Mouse (Mus musculus): ENCODE data around the gene Ccdc136. TPM values are rescaled to one million over a fixed set of nuclear protein-coding genes. Genes with fewer than 3 reads are reported as not detected.

Ccdc136 gene
- polyA plus RNA-seq, 1 experiment from 2014 or later = 40.2 TPM

DNA sequence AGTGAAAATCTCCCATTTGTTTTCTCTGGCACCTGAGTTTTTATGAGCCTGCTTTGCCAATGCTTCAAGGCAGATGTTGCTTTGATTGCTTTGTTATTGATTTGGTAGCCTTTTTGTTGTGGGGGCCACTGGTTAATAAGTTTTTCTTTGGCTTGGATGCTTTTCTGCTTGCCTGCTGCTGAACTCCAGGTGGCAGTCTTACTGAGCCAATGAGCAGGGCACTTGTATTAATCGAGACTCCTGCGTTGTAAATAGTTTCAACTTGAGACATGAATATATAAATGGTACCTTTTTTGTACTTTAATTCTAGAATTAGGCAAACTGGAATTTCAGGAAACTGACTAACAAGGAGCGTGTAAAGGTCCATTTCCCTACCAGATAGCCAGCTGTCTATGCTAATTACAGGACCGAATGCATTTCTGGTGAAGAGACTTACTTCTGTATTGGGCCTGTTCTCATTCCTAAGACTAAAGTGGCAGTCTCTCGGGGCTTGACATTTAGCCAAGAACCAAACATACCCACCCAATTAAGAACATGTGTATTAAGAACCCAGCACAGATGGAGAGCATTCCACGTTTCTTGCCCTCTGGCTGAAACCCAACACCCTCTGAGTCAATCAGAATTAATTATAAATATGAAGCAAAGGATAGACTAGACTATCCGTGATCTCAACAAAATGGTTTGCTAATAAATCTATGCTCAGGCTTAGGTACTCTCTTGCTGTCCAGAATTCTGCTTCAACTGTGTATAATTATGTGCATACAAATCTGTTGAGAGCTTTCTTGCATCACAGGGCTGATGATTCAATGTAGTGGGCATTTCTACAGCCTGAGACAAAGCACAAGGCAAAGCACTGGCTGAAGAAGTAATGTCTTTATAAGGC is 33.6 kb upstream of the Ccdc136 start:
- ATAC-seq (peak; percentile 92), DNase-seq (ENCODE audit: low spot score) (peak; percentile 90)
- Histone ChIP-seq H3K27me3 (replicated peaks; ENCODE audit: control insufficient read depth, insufficient read depth, low read length) (no peaks in the 10 kb centered on the region), H3K9me3 (replicated peaks; ENCODE audit: control insufficient read depth, low read length) (no peaks in the 10 kb centered on the region), H3K4me2 (ENCODE audit: low read length) (no peak overlapping the region), H3K4me3 (ENCODE audit: low read depth, low read length) (no peak overlapping the region), H3K36me3 (ENCODE audit: control insufficient read depth, insufficient read depth, low read length) (peaks cover 33% of the 10 kb centered on the region), H3K4me1 (ENCODE audit: control insufficient read depth, insufficient read depth, low read length) (peaks cover 4% of the 10 kb centered on the region; the same call in 1 of the 2 replicates), H3K27ac (ENCODE audit: low read depth, low read length) (peak overlapping the region; percentile 65), H3K9ac (ENCODE audit: low read length) (no peak overlapping the region)
- WGBS = 11% methylated on average over 7 of the region's 7 CpGs

DNA sequence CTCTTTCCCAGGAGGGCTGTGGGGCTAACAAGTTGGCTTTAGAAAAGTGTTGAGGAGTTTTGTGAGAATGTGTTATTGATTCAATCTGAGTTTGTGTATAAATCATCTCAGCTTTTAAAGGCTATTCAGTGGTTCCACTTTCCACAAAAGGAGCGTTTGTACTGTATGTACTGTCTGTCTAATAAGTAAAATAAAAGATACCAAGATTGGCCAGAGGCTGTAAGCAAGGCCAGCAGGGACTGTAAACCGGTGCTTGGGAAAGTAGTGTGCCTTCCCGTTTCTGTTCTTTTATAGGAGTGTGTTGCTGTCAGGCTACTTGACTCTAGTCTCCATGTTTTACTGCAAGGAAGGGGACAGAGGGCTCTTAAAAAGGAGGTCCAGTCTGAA is 33.0 kb upstream of the Ccdc136 start:
- peak; percentile 74 for ATAC-seq
- H3K27ac ChIP-seq (ENCODE audit: low read depth, low read length) = peak overlapping the region; percentile 65

DNA sequence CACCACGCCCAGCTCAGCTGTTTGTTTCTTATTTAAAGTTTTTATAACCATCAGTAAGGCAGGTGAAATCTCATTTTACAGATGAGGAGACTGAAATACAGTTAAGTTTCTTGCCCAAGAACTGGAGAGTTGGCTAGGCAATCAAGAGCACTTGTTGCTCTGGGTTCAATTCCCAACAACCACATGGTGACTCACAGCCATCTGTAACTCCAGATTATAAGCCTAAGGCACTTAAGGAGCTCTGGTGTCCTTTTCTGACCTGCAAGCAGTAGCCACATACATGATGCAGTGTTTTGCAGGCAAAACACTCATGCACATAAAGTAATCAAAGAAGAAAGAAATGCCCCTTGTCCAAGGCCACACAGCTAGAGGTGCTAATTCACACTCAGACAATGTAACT is 30.8 kb upstream of the Ccdc136 start:
- 85% methylated on average over 1 of the region's 1 CpGs for WGBS
- no peak for ATAC-seq

More for the DNA sequence above, 33.0 kb upstream of the Ccdc136 start:
- Histone ChIP-seq H3K9ac (ENCODE audit: low read length) (no peak overlapping the region), H3K27me3 (replicated peaks; ENCODE audit: control insufficient read depth, insufficient read depth, low read length) (no peaks in the 10 kb centered on the region), H3K36me3 (ENCODE audit: control insufficient read depth, insufficient read depth, low read length) (peaks cover 32% of the 10 kb centered on the region), H3K9me3 (replicated peaks; ENCODE audit: control insufficient read depth, low read length) (no peaks in the 10 kb centered on the region), H3K4me2 (ENCODE audit: low read length) (no peak overlapping the region), H3K4me3 (ENCODE audit: low read depth, low read length) (no peak overlapping the region), H3K4me1 (ENCODE audit: control insufficient read depth, insufficient read depth, low read length) (peaks cover 4% of the 10 kb centered on the region; the same call in 1 of the 2 replicates)
- DNase-seq (ENCODE audit: low spot score) = no peak
- 44% methylated on average over 3 of the region's 3 CpGs for WGBS

DNA sequence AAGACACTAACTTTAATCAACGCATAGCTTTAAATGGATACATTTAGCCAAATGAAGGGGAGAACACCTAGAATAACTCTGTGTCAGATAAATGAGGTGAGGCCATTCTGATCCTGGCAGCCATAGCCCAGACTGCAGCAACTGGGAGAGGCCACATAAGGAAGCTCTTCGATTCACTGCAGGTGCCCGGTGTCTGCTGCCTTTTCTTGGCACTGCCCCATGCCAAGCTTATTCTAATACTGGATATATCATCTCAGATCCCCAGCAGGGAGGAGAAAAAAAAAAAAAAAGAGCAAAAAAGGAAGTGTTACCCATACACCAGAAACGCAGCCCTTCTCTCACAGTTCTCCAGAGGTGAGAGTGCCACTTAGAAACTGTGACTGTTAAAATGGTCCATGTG is 18.7 kb upstream of the Ccdc136 start:
- Histone ChIP-seq H3K9ac (ENCODE audit: low read length) (no peak overlapping the region), H3K27ac (ENCODE audit: low read depth, low read length) (no peak overlapping the region), H3K4me3 (ENCODE audit: low read depth, low read length) (no peak overlapping the region), H3K4me1 (ENCODE audit: control insufficient read depth, insufficient read depth, low read length) (no peaks in the 10 kb centered on the region), H3K9me3 (replicated peaks; ENCODE audit: control insufficient read depth, low read length) (no peaks in the 10 kb centered on the region), H3K4me2 (ENCODE audit: low read length) (no peak overlapping the region), H3K27me3 (replicated peaks; ENCODE audit: control insufficient read depth, insufficient read depth, low read length) (no peaks in the 10 kb centered on the region), H3K36me3 (ENCODE audit: control insufficient read depth, insufficient read depth, low read length) (peaks cover 51% of the 10 kb centered on the region)
- DNase-seq (ENCODE audit: low spot score) (no peak), ATAC-seq (no peak)
- 91% methylated on average over 4 of the region's 4 CpGs for WGBS

More for the DNA sequence above, 30.8 kb upstream of the Ccdc136 start:
- no peak overlapping the region for H3K4me3 ChIP-seq (ENCODE audit: low read depth, low read length)
- H3K4me1 ChIP-seq (ENCODE audit: control insufficient read depth, insufficient read depth, low read length) = peaks cover 4% of the 10 kb centered on the region; the same call in 1 of the 2 replicates
- no peaks in the 10 kb centered on the region for H3K9me3 ChIP-seq (replicated peaks; ENCODE audit: control insufficient read depth, low read length)
- no peak overlapping the region for H3K4me2 ChIP-seq (ENCODE audit: low read length)
- H3K9ac ChIP-seq (ENCODE audit: low read length) = no peak overlapping the region
- DNase-seq (ENCODE audit: low spot score) = no peak
- peaks cover 35% of the 10 kb centered on the region for H3K36me3 ChIP-seq (ENCODE audit: control insufficient read depth, insufficient read depth, low read length)
- no peaks in the 10 kb centered on the region for H3K27me3 ChIP-seq (replicated peaks; ENCODE audit: control insufficient read depth, insufficient read depth, low read length)
- H3K27ac ChIP-seq (ENCODE audit: low read depth, low read length) = no peak overlapping the region

DNA sequence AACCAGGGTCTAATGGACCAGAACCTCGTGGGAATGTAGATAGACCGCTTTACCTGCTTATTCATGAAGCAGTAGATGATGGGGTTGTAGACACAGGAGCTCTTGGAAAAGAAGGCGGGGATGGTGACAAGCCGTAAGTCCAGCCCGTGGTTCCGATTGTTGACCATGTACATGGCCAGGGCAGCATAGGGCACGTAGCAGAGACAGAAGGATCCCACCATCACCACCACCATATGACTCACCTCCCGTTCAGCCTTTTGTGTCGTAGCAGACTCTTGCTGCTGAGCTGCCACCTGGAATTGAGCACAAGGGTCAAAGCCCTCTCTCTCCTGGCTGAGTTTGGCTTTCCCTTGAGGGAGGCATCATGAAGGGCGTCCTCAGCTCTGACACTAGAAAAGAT is 17.4 kb upstream of the Ccdc136 start:
- Histone ChIP-seq H3K4me1 (ENCODE audit: control insufficient read depth, insufficient read depth, low read length) (no peaks in the 10 kb centered on the region), H3K9me3 (replicated peaks; ENCODE audit: control insufficient read depth, low read length) (no peaks in the 10 kb centered on the region), H3K4me3 (ENCODE audit: low read depth, low read length) (no peak overlapping the region), H3K27me3 (replicated peaks; ENCODE audit: control insufficient read depth, insufficient read depth, low read length) (no peaks in the 10 kb centered on the region), H3K9ac (ENCODE audit: low read length) (no peak overlapping the region), H3K36me3 (ENCODE audit: control insufficient read depth, insufficient read depth, low read length) (peaks cover 39% of the 10 kb centered on the region), H3K27ac (ENCODE audit: low read depth, low read length) (no peak overlapping the region), H3K4me2 (ENCODE audit: low read length) (no peak overlapping the region)
- DNase-seq (ENCODE audit: low spot score) = no peak
- WGBS = 97% methylated on average over 10 of the region's 10 CpGs
- ATAC-seq = no peak

DNA sequence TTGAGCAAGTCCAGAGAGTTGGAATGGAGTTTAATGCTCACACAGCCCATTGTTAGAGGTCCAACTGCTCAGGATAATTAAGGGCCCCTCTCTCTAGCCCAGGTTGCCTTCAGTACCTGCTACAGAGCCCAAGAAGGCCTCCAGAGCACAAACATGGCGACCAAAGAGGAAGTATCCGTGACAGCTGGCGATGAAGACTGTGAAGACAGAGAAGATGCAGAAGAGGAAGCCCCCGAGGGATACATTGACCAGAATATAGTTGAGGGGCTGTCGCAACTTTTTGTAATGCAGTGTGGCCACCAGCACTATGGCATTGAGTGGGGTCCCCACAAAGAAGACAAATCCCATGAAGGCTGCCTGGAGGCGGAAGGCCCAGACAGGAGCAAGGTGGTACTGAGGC is 16.2 kb upstream of the Ccdc136 start:
- WGBS = 94% methylated on average over 6 of the region's 6 CpGs
- Histone ChIP-seq H3K4me2 (ENCODE audit: low read length) (no peak overlapping the region), H3K36me3 (ENCODE audit: control insufficient read depth, insufficient read depth, low read length) (peaks cover 27% of the 10 kb centered on the region), H3K4me3 (ENCODE audit: low read depth, low read length) (no peak overlapping the region), H3K9me3 (replicated peaks; ENCODE audit: control insufficient read depth, low read length) (no peaks in the 10 kb centered on the region), H3K9ac (ENCODE audit: low read length) (no peak overlapping the region), H3K4me1 (ENCODE audit: control insufficient read depth, insufficient read depth, low read length) (no peaks in the 10 kb centered on the region), H3K27ac (ENCODE audit: low read depth, low read length) (no peak overlapping the region), H3K27me3 (replicated peaks; ENCODE audit: control insufficient read depth, insufficient read depth, low read length) (no peaks in the 10 kb centered on the region)
- DNase-seq (ENCODE audit: low spot score) = no peak
- ATAC-seq = no peak

DNA sequence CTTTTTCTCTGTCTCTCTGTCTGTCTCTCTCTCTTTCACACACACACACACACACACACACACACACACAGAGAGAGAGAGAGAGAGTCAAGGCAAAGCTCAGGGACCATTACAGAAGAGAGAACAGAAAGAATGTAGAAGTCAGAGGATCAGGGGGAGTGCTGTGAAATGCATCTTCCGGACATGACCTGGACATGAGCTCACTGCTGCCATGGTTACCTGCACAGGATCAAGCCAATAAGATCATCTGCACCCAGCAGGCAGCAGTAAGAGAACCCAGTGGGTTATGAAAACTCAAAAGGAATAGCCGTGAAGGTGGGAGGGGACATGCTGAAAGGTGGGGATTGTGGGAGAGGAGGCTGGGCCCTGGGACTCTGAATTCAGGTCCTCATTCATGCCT is 13.7 kb upstream of the Ccdc136 start:
- Histone ChIP-seq H3K27ac (ENCODE audit: low read depth, low read length) (no peak overlapping the region), H3K4me2 (ENCODE audit: low read length) (no peak overlapping the region), H3K36me3 (ENCODE audit: control insufficient read depth, insufficient read depth, low read length) (peaks cover 3% of the 10 kb centered on the region; the same call in 1 of the 2 replicates), H3K4me3 (ENCODE audit: low read depth, low read length) (no peak overlapping the region), H3K27me3 (replicated peaks; ENCODE audit: control insufficient read depth, insufficient read depth, low read length) (no peaks in the 10 kb centered on the region), H3K9ac (ENCODE audit: low read length) (no peak overlapping the region), H3K4me1 (ENCODE audit: control insufficient read depth, insufficient read depth, low read length) (0 out of 2 replicates have a peak, but pooled peaks cover under 1% of the 10 kb centered on the region), H3K9me3 (replicated peaks; ENCODE audit: control insufficient read depth, low read length) (no peaks in the 10 kb centered on the region)
- DNase-seq (ENCODE audit: low spot score) (no peak), ATAC-seq (no peak)
- 42% methylated on average over 2 of the region's 2 CpGs for WGBS

DNA sequence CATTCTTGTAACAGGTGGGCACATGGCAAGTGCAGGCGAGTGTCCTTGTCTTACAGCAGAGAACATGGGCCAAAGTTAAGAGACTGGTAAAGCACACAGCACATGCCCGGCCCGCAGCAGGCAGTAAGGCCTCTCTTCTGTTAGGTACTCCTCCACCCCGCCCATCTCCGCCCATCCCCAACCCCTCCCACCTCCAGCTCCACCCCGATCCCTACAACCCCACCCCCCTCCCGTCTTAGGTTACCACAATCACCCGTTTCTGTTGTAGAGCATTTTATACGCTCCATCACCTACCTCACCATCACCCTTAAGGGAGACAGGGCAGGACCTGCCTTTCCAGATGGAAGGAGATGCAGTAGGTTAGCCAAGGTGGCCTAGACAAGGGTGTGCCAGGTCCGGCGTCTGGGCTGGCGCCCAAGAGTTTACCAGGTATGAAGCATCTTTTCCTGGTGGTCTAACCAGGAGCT is 8.0 kb upstream of the Ccdc136 start, which contains the start of gene Opn1sw:
Gene Opn1sw, minus strand, starts transcription at position 417 of the 467 bp plus-strand sequence.
- 0 out of 2 replicates have a peak within 1 kb of the TSS, but pooled peaks have one; percentile 8 for H3K9ac ChIP-seq (ENCODE audit: low read length)
- no peaks in the 10 kb centered on the region for H3K27me3 ChIP-seq (replicated peaks; ENCODE audit: control insufficient read depth, insufficient read depth, low read length)
- H3K9me3 ChIP-seq (replicated peaks; ENCODE audit: control insufficient read depth, low read length) = no peaks in the 10 kb centered on the region
- H3K4me1 ChIP-seq (ENCODE audit: control insufficient read depth, insufficient read depth, low read length) = peaks cover 13% of the 10 kb centered on the region; the same call in 1 of the 2 replicates
- no peak within 1 kb of the TSS for H3K4me3 ChIP-seq (ENCODE audit: low read depth, low read length)
- H3K36me3 ChIP-seq (ENCODE audit: control insufficient read depth, insufficient read depth, low read length) = no peaks in the 10 kb centered on the region
- ATAC-seq = peak; percentile 62; the same call in 1 of the 2 replicates
- H3K4me2 ChIP-seq (ENCODE audit: low read length) = peak within 1 kb of the TSS; percentile 34
- DNase-seq (ENCODE audit: low spot score) = peak; percentile 20
- 6% methylated on average over 12 of the region's 12 CpGs for WGBS
- no peak within 1 kb of the TSS for H3K27ac ChIP-seq (ENCODE audit: low read depth, low read length)

DNA sequence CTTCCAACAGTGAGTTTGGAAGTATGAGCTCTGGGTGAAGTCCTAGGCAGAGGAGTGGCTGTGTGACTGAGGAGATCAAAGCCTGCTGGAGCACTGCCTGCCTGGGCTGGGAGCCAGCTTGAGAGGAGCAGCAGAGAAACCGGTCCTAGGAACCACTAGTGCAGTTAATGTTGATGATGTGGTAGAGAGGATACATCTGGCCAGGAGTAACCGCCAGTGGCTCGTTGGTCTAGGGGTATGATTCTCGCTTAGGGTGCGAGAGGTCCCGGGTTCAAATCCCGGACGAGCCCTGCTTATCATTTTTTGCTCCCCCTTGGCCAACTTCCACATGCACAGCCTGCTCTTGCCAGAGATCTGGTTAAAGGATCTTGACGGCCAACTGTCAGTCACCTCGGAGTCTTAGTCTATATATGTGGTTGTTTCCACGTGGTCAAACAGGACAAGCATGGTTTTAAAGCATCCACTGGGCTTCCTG is 7.5 kb upstream of the Ccdc136 start:
- Histone ChIP-seq H3K9ac (ENCODE audit: low read length) (no peak overlapping the region), H3K4me3 (ENCODE audit: low read depth, low read length) (no peak overlapping the region), H3K36me3 (ENCODE audit: control insufficient read depth, insufficient read depth, low read length) (no peaks in the 10 kb centered on the region), H3K27me3 (replicated peaks; ENCODE audit: control insufficient read depth, insufficient read depth, low read length) (no peaks in the 10 kb centered on the region), H3K27ac (ENCODE audit: low read depth, low read length) (no peak overlapping the region), H3K9me3 (replicated peaks; ENCODE audit: control insufficient read depth, low read length) (no peaks in the 10 kb centered on the region), H3K4me1 (ENCODE audit: control insufficient read depth, insufficient read depth, low read length) (peaks cover 13% of the 10 kb centered on the region; the same call in 1 of the 2 replicates), H3K4me2 (ENCODE audit: low read length) (peak overlapping the region; percentile 34; the same call in 1 of the 2 replicates)
- WGBS = 17% methylated on average over 11 of the region's 11 CpGs
- ATAC-seq (peak; percentile 88), DNase-seq (ENCODE audit: low spot score) (peak; percentile 84)

Data from forebrain, embryonic 14.5 days (tissue).